Mouse (Mus musculus) thymus, adult 2 months (tissue): ENCODE measurements around the gene Rimbp3. TPM values are rescaled to one million over a fixed set of nuclear protein-coding genes. Genes with fewer than 3 reads are reported as not detected.
"Not testable (repeated sequence)": the region's sequence is repeated elsewhere in the genome, so short reads cannot be mapped to it uniquely, and the experiment has no call there.

ENCODE experiments used
- DNase-seq: peaks from one replicate; pipeline ENCODE4 v3.0.0; 2021
- H3K27ac ChIP-seq: fragments of 200-500 bp; 2 replicates; pipeline ENCODE4 v1.5.1; 2012; ENCODE audit warnings: low read length, control low read depth; ENCODE audit not compliant: control insufficient read depth, insufficient read depth
- H3K27me3 ChIP-seq: fragments of 200-500 bp; 2 replicates; pipeline ENCODE4 v1.6.1; 2012; ENCODE audit warnings: mild to moderate bottlenecking, low read length, moderate library complexity, mixed read lengths; ENCODE audit not compliant: control insufficient read depth, insufficient read depth
- H3K36me3 ChIP-seq: fragments of 200-500 bp; 2 replicates; pipeline ENCODE4 v1.6.1; 2012; ENCODE audit warnings: mild to moderate bottlenecking, low read length, moderate library complexity; ENCODE audit not compliant: control insufficient read depth, insufficient read depth
- H3K4me1 ChIP-seq: fragments of 200-500 bp; replicated peaks from 2 replicates; pipeline ENCODE4 v1.6.1; 2012; ENCODE audit warnings: low read length; ENCODE audit not compliant: control insufficient read depth, insufficient read depth
- H3K4me3 ChIP-seq: fragments of 200-500 bp; 2 replicates; pipeline ENCODE4 v1.5.1; 2012; ENCODE audit warnings: mild to moderate bottlenecking, low read length, control low read depth, moderate library complexity; ENCODE audit not compliant: control insufficient read depth, insufficient read depth
- CTCF ChIP-seq: fragments of 200-500 bp; IDR thresholded peaks from 2 replicates; pipeline ENCODE4 v1.5.1; 2012; ENCODE audit warnings: mild to moderate bottlenecking, control low read depth, low read length, moderate library complexity, borderline replicate concordance; ENCODE audit not compliant: control insufficient read depth, poor library complexity, insufficient read depth; ENCODE audit errors: extremely low read depth
- POLR2A ChIP-seq: fragments of 200-500 bp; IDR thresholded peaks from 2 replicates; pipeline ENCODE4 v1.6.1; 2012; ENCODE audit warnings: mild to moderate bottlenecking, low read length, control low read depth, moderate library complexity; ENCODE audit not compliant: control insufficient read depth, poor library complexity, insufficient read depth; ENCODE audit errors: extremely low read depth
- WGBS: fragments of 180-500 bp; shearing (Covaris S2); methylation state at CpG from one replicate; pipeline ENCODE4 v1.1.7; 2018; 5-methylcytosine and 5-hydroxymethylcytosine counted together
- polyA plus RNA-seq: library from polyadenylated mRNA; depleted of rRNA; stranded (reverse); fragments of >200 nt; gene quantifications from 2 replicates; pipeline ENCODE4 v1.2.3, GENCODE M21; 2012

The Rimbp3 gene
- polyA plus RNA-seq, 1 experiment: 0.51 TPM

GRCm38 (mm10) chr16:17216934-17217633 lies 8.7 kb downstream of the Rimbp3 start:
- WGBS: 69% methylated on average over 8 of the region's 8 CpGs
- TF ChIP-seq POLR2A (no peak), CTCF (no peak)
- Histone ChIP-seq H3K27me3 (no peaks in the 10 kb centered on the region), H3K36me3 (no peaks in the 10 kb centered on the region), H3K4me3 (no peak overlapping the region), H3K4me1 (no peaks in the 10 kb centered on the region), H3K27ac (no peak overlapping the region)
- no peak for DNase-seq

- H3K27ac ChIP-seq: no peak overlapping the region
- no peak for TF ChIP-seq CTCF
- TF ChIP-seq POLR2A: no peak
- H3K27me3 ChIP-seq: no peaks in the 10 kb centered on the region
- H3K36me3 ChIP-seq: no peaks in the 10 kb centered on the region
- DNase-seq: no peak
- 87% methylated on average over 7 of the region's 7 CpGs for WGBS
- no peak overlapping the region for H3K4me3 ChIP-seq
- no peaks in the 10 kb centered on the region for H3K4me1 ChIP-seq
Measured at GRCm38 (mm10) chr16:17220127-17220733, 11.8 kb downstream of the Rimbp3 start.

- no peak for TF ChIP-seq POLR2A
- TF ChIP-seq CTCF: no peak
- peak; percentile 95 for DNase-seq
- Histone ChIP-seq H3K36me3 (no peaks in the 10 kb centered on the region), H3K4me1 (no peaks in the 10 kb centered on the region), H3K27me3 (no peaks in the 10 kb centered on the region), H3K27ac (no peak overlapping the region), H3K4me3 (no peak overlapping the region)
- WGBS: 40% methylated on average over 25 of the region's 25 CpGs
Measured at GRCm38 (mm10) chr16:17222197-17222596, 13.8 kb downstream of the Rimbp3 start.

GRCm38 (mm10) chr16:17225584-17225983 lies 17.2 kb downstream of the Rimbp3 start:
- DNase-seq: no peak
- Histone ChIP-seq H3K27ac (no peak overlapping the region), H3K27me3 (no peaks in the 10 kb centered on the region), H3K4me1 (no peaks in the 10 kb centered on the region), H3K4me3 (no peak overlapping the region), H3K36me3 (no peaks in the 10 kb centered on the region)
- 91% methylated on average over 5 of the region's 5 CpGs for WGBS
- TF ChIP-seq CTCF: no peak
- no peak for TF ChIP-seq POLR2A

GRCm38 (mm10) chr16:17226496-17226895 lies 18.1 kb downstream of the Rimbp3 start:
- Histone ChIP-seq H3K4me1 (no peaks in the 10 kb centered on the region), H3K27me3 (no peaks in the 10 kb centered on the region), H3K36me3 (no peaks in the 10 kb centered on the region), H3K4me3 (no peak overlapping the region), H3K27ac (no peak overlapping the region)
- TF ChIP-seq CTCF (no peak), POLR2A (no peak)
- DNase-seq: no peak

- not testable (repeated sequence) for H3K27ac ChIP-seq, H3K4me3 ChIP-seq, H3K27me3 ChIP-seq, DNase-seq, H3K36me3 ChIP-seq
- H3K4me1 ChIP-seq: peaks cover 16% of the 10 kb centered on the region
- WGBS: 94% methylated on average over 2 of the region's 2 CpGs
Measured at GRCm38 (mm10) chr16:17231523-17231922, 23.1 kb downstream of the Rimbp3 start.
